Mouse (Mus musculus) embryonic facial prominence, embryonic 15.5 days (tissue): ENCODE data around the gene Tyrobp. TPM values are rescaled to one million over a fixed set of nuclear protein-coding genes. Genes with fewer than 3 reads are reported as not detected.

ENCODE experiments used
- ATAC-seq: fragments of 200-750 bp; cut with Nextera tagmentation; 2 replicates; pipeline ENCODE4 v1.8.0; 2017; ENCODE audit warnings: low read depth, moderate TSS enrichment; ENCODE audit not compliant: insufficient number of reproducible peaks, low FRiP score, low TSS enrichment
- H3K27ac ChIP-seq: fragments of 300-500 bp; sonication (generic); replicated peaks from 2 replicates; pipeline ENCODE4 v1.5.1; 2015; ENCODE audit warnings: mild to moderate bottlenecking, inconsistent platforms
- H3K27me3 ChIP-seq: fragments of 300-500 bp; sonication (generic); 2 replicates; pipeline ENCODE4 v1.6.1; 2015; ENCODE audit warnings: inconsistent platforms
- H3K36me3 ChIP-seq: fragments of 300-500 bp; sonication (generic); 2 replicates; pipeline ENCODE4 v1.6.1; 2015; ENCODE audit warnings: mild to moderate bottlenecking, inconsistent platforms
- H3K4me1 ChIP-seq: fragments of 300-500 bp; sonication (generic); 2 replicates; pipeline ENCODE4 v1.6.1; 2015; ENCODE audit warnings: inconsistent platforms
- H3K4me2 ChIP-seq: fragments of 300-500 bp; sonication (generic); replicated peaks from 2 replicates; pipeline ENCODE4 v1.6.1; 2015; ENCODE audit warnings: mild to moderate bottlenecking, inconsistent platforms
- H3K4me3 ChIP-seq: fragments of 300-500 bp; sonication (generic); replicated peaks from 2 replicates; pipeline ENCODE4 v1.5.1; 2015; ENCODE audit warnings: mild to moderate bottlenecking, inconsistent platforms
- H3K9ac ChIP-seq: fragments of 300-500 bp; sonication (generic); 2 replicates; pipeline ENCODE4 v1.6.1; 2015; ENCODE audit warnings: inconsistent platforms
- H3K9me3 ChIP-seq: fragments of 300-500 bp; sonication (generic); replicated peaks from 2 replicates; pipeline ENCODE4 v1.6.1; 2016; ENCODE audit warnings: inconsistent platforms
- WGBS: fragments of 180-500 bp; shearing (Covaris S2); methylation state at CpG from one replicate; pipeline ENCODE4 v1.1.7; 2015; 5-methylcytosine and 5-hydroxymethylcytosine counted together
- polyA plus RNA-seq: library from polyadenylated mRNA; unstranded; fragments of >200 nt; fragmentation: Nextera tagmentation; extraction: Ambion mirVana; gene quantifications from 2 replicates; pipeline ENCODE4 v1.2.1, GENCODE M21; 2015

Tyrobp gene
- polyA plus RNA-seq, 1 experiment from 2014 or later: 95.4 TPM

DNA sequence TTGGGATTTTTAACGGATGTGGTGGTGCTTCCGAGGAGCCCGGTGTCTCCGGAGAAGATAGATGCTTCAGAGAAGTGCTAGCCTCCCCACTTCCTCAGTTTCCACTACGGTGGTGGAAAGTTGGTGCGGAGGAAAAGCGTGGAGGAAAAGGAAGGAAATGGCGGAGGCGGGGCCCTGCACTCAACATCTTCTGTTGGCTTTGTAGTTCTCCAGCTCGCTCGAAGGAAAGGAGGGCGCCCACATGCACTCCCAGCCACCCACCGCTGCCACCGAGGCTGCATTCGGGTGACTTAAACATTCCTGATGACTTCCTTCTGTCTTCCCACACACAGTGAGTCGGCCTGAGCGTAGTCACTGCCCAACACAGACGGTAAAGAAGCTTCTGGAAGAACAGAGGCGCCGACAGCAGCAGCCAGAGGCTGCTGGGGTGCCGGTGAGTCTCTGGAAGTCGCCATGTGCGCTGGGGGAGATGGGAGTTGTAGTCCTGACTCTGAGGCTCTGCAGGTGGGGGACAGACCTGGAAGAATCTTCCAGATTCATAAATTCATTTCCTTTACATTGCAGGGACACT is 9.6 kb downstream of the Tyrobp start:
- H3K4me1 ChIP-seq: peaks cover 18% of the 10 kb centered on the region
- H3K4me3 ChIP-seq: peak overlapping the region; percentile 63
- H3K4me2 ChIP-seq: peak overlapping the region; percentile 95
- ATAC-seq: no peak
- WGBS: 33% methylated on average over 23 of the region's 23 CpGs
- H3K36me3 ChIP-seq: peaks cover 15% of the 10 kb centered on the region
- H3K27ac ChIP-seq: peak overlapping the region; percentile 56; the same call in 1 of the 2 replicates
- H3K27me3 ChIP-seq: no peaks in the 10 kb centered on the region
- peak overlapping the region; percentile 44 for H3K9ac ChIP-seq
- H3K9me3 ChIP-seq: 0 out of 2 replicates have a peak, but pooled peaks cover 5% of the 10 kb centered on the region

DNA sequence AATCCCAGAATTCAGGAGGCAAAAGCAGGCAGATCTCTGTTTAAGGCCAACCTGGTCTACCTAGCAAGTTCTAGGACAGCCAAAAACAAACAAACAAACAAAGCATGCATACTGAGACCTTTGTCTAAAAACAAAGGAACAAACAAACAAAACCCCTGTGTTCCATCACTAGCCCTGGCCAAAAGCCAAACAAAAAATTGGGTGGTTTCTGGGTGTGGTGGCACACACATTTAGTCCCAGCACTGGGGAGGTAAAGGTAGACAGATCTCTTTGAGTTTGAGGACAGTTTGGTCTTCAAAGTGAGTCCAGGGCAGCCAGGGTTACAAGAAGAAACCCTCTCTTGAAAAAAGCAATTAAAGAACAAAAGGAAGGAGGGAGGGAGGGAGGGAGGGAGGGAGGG is 15.8 kb downstream of the Tyrobp start:
- no peaks in the 10 kb centered on the region for H3K27me3 ChIP-seq
- no peaks in the 10 kb centered on the region for H3K4me1 ChIP-seq
- no peaks in the 10 kb centered on the region for H3K9me3 ChIP-seq
- H3K9ac ChIP-seq: no peak overlapping the region
- no peak overlapping the region for H3K4me3 ChIP-seq
- H3K36me3 ChIP-seq: peaks cover 15% of the 10 kb centered on the region
- H3K4me2 ChIP-seq: no peak overlapping the region
- no peak overlapping the region for H3K27ac ChIP-seq
- ATAC-seq: no peak

DNA sequence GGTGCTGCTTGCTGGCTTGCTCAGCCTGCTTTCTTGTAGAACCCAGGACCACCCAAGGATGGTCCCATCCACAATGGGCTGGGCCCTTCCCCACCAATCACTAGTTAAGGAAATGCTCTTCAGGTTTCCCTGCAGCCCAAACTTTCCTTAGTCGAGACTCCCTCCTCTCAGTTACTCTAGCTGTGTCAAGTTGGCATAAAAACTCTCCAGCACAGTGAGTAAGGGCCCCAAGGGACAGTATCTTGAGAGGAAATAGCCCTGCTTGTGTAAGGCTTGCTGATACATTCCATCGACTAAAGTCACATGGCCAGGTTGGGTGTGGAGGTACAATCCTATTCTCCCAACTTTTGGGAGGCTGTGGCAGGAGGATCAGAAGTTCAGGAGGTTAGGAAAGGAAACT is 16.6 kb downstream of the Tyrobp start:
- ATAC-seq: no peak
- Histone ChIP-seq H3K9me3 (no peaks in the 10 kb centered on the region), H3K4me2 (no peak overlapping the region), H3K4me1 (no peaks in the 10 kb centered on the region), H3K9ac (no peak overlapping the region), H3K27me3 (no peaks in the 10 kb centered on the region), H3K36me3 (peaks cover 12% of the 10 kb centered on the region), H3K27ac (no peak overlapping the region), H3K4me3 (no peak overlapping the region)
- WGBS: 41% methylated on average over 2 of the region's 2 CpGs

DNA sequence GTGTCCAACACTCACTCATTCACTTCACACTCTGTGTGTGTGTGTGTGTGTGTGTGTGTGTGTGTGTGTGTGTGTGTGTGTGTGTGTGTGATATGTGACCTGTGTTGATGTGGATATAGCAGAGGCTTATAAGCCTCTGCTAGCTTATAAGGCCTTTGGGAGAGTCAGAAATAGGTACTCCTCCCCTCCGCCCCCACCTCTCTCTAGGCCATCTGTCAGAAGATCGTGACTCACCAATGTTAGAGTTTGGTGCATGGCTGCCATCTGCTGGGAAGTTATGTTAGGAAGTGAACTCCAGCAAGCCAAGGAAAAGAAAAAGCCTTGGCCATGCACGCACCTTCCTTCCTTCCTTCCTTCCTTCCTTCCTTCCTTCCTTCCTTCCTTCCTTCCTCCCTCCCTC is 18.2 kb downstream of the Tyrobp start:
- Histone ChIP-seq H3K27me3 (no peaks in the 10 kb centered on the region), H3K9me3 (no peaks in the 10 kb centered on the region), H3K36me3 (peaks cover 7% of the 10 kb centered on the region; the same call in 1 of the 2 replicates), H3K9ac (no peak overlapping the region), H3K4me2 (no peak overlapping the region), H3K4me3 (no peak overlapping the region), H3K4me1 (no peaks in the 10 kb centered on the region), H3K27ac (no peak overlapping the region)
- no peak for ATAC-seq
- WGBS: 4% methylated on average over 3 of the region's 3 CpGs

DNA sequence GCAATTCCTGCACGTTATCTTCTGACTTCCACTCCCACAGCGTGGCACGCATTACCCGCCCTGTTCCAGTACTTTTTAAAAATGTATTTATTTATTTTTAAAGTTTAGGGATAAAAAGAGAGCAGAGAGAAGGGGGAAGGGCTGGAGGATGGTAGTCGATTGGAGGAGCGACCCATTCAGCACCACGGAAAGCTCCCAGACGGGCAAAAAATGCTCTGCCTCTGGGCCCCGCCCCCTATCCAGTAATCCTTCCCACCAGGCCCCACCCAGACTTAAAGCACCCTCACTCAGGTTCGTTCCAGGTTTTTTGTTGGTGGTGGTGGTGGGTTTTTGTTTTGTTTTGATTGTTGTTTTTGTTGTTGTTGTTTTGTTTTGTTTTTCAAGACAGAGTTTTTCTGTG is 20.7 kb downstream of the Tyrobp start:
- H3K4me2 ChIP-seq: no peak overlapping the region
- no peak overlapping the region for H3K4me3 ChIP-seq
- no peaks in the 10 kb centered on the region for H3K4me1 ChIP-seq
- 0 out of 2 replicates have a peak, but pooled peaks cover 6% of the 10 kb centered on the region for H3K36me3 ChIP-seq
- no peak for ATAC-seq
- H3K27ac ChIP-seq: no peak overlapping the region
- H3K9ac ChIP-seq: no peak overlapping the region
- no peaks in the 10 kb centered on the region for H3K27me3 ChIP-seq
- H3K9me3 ChIP-seq: no peaks in the 10 kb centered on the region
- 2% methylated on average over 10 of the region's 10 CpGs for WGBS

DNA sequence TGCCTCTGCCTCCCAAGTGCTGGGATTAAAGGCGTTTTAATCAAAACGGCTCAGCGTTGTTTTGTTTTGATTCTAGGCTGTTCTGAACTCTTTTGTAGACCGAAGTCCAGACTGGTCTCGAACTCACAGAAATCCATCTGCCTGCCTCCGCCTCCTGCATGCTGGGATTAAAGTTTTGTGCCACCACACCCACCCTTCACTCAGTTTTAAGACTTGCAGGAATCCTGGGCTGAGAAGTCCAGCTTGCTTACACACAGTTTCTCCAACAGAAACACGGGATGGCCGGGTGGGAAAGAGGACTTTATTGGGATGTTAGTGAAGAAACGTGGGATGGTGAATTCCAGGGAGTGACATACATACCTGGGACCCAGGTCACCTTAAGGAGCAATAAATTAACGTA is 21.1 kb downstream of the Tyrobp start:
- H3K9me3 ChIP-seq: no peaks in the 10 kb centered on the region
- H3K4me1 ChIP-seq: no peaks in the 10 kb centered on the region
- H3K36me3 ChIP-seq: peaks cover 8% of the 10 kb centered on the region; the same call in 1 of the 2 replicates
- H3K9ac ChIP-seq: no peak overlapping the region
- no peak for ATAC-seq
- H3K4me3 ChIP-seq: no peak overlapping the region
- H3K27ac ChIP-seq: no peak overlapping the region
- H3K27me3 ChIP-seq: no peaks in the 10 kb centered on the region
- no peak overlapping the region for H3K4me2 ChIP-seq
- 69% methylated on average over 10 of the region's 10 CpGs for WGBS

DNA sequence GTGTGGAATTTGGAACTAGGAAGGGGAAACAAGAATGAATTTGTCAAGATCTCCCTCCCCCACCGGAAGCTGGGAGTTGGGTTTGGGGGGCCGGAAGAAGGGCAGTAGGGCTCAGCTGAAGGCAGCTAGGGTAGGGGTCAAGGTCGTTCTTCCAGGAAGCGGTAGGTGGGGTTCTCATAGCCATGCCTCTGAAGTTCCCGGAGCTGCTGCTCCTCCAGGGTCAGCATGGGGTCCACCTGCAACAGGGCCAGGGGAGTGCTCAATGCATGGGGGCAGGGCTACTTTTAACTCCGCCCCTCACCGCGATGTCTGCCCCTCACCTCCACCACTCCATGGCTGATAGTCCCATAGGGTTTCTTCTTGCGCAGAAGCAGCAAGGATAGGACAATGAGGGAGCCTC is 21.6 kb downstream of the Tyrobp start:
- no peaks in the 10 kb centered on the region for H3K4me1 ChIP-seq
- no peak overlapping the region for H3K27ac ChIP-seq
- no peaks in the 10 kb centered on the region for H3K27me3 ChIP-seq
- ATAC-seq: no peak
- no peak overlapping the region for H3K9ac ChIP-seq
- 53% methylated on average over 9 of the region's 9 CpGs for WGBS
- no peak overlapping the region for H3K4me3 ChIP-seq
- H3K4me2 ChIP-seq: no peak overlapping the region
- no peaks in the 10 kb centered on the region for H3K9me3 ChIP-seq
- H3K36me3 ChIP-seq: peaks cover 12% of the 10 kb centered on the region; the same call in 1 of the 2 replicates

DNA sequence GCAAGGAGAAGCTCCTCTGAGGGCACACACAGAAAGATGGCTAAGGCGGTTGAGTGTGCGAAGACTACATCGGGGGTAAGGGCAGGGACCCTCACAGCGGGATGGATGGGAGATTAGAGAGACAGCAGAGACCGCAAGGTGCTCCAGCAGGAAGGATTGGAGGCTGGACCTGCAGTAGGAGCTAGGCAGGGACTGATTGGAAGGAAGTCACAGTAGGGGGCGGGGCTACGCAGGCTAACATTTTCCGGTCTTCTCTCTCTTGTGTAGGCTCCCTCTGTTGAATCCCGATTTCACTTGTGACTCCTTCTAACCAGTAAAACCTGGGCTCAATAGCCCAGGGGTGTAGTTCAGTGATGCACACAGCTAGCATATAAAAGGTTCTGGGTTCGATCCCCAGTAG is 23.3 kb downstream of the Tyrobp start:
- Histone ChIP-seq H3K4me3 (no peak overlapping the region), H3K9me3 (no peaks in the 10 kb centered on the region), H3K4me2 (no peak overlapping the region), H3K4me1 (no peaks in the 10 kb centered on the region), H3K27me3 (no peaks in the 10 kb centered on the region), H3K27ac (no peak overlapping the region), H3K9ac (no peak overlapping the region), H3K36me3 (peaks cover 16% of the 10 kb centered on the region; the same call in 1 of the 2 replicates)
- WGBS: 22% methylated on average over 10 of the region's 10 CpGs
- ATAC-seq: no peak

DNA sequence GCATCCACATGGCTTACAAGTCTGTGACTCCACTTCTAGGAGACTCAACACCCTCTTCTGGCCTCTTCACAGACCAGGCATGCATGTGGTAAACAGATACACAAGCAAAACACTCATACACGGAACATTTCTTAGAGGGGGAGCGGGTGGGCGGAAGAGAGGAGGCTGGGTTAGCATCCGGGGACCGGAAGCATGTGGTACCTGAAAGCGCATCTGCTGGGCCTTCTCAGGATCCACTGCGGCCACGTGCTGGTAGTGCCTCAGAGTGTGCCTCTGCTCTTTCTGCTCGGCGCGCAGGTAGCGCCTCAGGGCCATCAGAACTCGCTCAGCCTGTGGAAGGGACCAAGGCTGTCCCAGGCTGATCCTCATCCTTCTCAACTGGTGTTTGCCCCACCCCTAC is 26.2 kb downstream of the Tyrobp start:
- WGBS: 67% methylated on average over 13 of the region's 13 CpGs
- no peak overlapping the region for H3K4me2 ChIP-seq
- no peaks in the 10 kb centered on the region for H3K9me3 ChIP-seq
- H3K4me1 ChIP-seq: peaks cover 12% of the 10 kb centered on the region
- no peak overlapping the region for H3K4me3 ChIP-seq
- H3K36me3 ChIP-seq: peaks cover 25% of the 10 kb centered on the region; the same call in 1 of the 2 replicates
- no peak overlapping the region for H3K27ac ChIP-seq
- no peak for ATAC-seq
- H3K9ac ChIP-seq: no peak overlapping the region
- no peaks in the 10 kb centered on the region for H3K27me3 ChIP-seq

DNA sequence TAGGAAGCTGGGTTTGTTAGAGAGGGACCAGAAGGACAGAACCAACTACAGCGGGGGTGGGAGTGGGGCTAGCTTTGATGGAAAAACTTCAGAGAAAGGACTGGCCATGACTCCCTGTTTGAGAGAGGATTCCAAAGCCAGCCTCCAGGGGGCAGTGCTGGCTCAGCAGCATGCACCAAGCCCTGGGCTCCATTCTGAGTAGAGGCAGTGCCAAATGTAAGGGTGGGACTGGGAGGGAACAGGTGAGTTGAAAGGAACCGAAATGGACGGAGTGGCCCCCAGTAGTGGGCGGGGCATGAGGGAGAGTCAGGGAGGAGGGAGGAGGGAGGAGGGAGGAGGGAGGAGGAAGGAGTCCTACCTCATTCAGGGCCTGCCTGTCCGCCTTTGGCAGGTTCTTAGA is 27.1 kb downstream of the Tyrobp start:
- ATAC-seq: no peak
- Histone ChIP-seq H3K4me1 (peaks cover 16% of the 10 kb centered on the region), H3K4me3 (no peak overlapping the region), H3K9me3 (no peaks in the 10 kb centered on the region), H3K4me2 (no peak overlapping the region), H3K9ac (no peak overlapping the region), H3K27ac (no peak overlapping the region), H3K36me3 (peaks cover 23% of the 10 kb centered on the region; the same call in 1 of the 2 replicates), H3K27me3 (no peaks in the 10 kb centered on the region)
- WGBS: 26% methylated on average over 4 of the region's 5 CpGs

DNA sequence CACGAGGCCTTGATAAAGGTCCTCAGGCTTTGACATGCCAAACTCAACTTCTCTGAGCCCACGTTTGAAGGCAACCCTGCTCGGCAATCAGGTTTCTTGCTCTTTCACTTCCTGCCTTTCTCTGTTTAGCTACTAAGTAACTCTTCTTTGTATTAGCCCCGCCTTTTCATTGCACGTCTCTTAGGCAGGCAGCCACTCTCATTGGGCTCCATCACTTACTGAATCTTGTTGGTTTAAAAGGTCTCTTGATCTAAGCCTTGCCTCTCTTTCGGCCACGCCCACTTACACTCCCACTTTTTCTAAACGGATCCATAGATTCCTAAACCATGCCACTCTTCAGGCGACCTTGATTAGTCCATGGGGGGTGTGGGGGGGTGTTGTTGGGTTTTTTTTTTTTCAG is 30.1 kb downstream of the Tyrobp start:
- H3K36me3 ChIP-seq: peaks cover 19% of the 10 kb centered on the region; the same call in 1 of the 2 replicates
- no peaks in the 10 kb centered on the region for H3K9me3 ChIP-seq
- no peak overlapping the region for H3K9ac ChIP-seq
- H3K27me3 ChIP-seq: no peaks in the 10 kb centered on the region
- peak overlapping the region; percentile 69; the same call in 1 of the 2 replicates for H3K4me3 ChIP-seq
- no peak overlapping the region for H3K27ac ChIP-seq
- H3K4me2 ChIP-seq: peak overlapping the region; percentile 87
- ATAC-seq: no peak
- 26% methylated on average over 9 of the region's 9 CpGs for WGBS
- peaks cover 16% of the 10 kb centered on the region for H3K4me1 ChIP-seq
